Mouse (Mus musculus): ENCODE data around the gene Zfp629. TPM values are rescaled to one million over a fixed set of nuclear protein-coding genes. Genes with fewer than 3 reads are reported as not detected.
A peak's percentile ranks its signal among the peaks of the same experiment; 100 is the strongest.

Gene Zfp629
- total RNA-seq, 2 experiments from 2014 or later, result 25.1 to 31.8 TPM

- peak; percentile 85 to 88 for DNase-seq (ENCODE audit: low spot score in 2 of 2)
These were observed 42.6 kb downstream of the Zfp629 start, which contains the start of gene Phkg2 for GRCm38 (mm10) chr7:127572895-127573471. Phkg2 (plus strand) TSS chr7:127573340.

DNA sequence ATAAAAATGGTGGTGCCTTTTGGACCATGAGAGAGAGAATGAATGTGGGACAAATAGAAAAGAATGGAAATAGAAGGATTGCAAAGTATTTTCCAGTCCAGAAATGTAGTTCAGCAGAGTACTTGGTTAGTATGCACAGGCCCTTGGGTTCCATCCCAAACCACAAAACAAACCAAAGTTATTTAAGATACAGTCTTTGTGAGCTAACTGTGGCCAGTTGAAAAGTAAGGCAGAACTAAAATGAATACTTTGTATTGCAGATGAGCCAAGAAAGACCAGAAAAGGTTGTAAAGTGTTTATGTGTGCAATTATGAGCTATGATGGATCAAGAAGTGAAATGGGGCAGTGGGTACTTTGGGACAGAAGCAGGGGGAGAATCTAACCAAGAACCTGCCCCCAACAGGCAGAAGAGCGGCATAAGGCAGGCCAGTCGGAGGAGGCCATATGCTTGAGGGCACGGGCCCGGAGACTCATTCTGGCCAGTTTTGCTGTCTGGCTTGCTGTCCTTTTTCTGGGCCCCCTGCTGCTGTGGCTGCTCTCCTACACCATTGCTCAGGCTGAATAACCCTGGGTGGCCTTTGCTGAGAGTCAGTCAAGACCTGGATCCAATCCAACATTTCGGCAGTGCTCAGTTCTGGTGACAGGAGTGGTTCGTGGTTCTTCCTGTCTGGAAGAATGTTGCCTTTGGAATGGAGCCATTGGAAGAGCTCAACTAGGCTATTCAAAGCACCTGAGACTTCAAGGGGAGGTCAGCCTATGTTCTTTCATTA, 51.0 kb downstream of the Zfp629 start:
- DNase-seq (ENCODE audit: low spot score in 2 of 2), result no peak

DNA sequence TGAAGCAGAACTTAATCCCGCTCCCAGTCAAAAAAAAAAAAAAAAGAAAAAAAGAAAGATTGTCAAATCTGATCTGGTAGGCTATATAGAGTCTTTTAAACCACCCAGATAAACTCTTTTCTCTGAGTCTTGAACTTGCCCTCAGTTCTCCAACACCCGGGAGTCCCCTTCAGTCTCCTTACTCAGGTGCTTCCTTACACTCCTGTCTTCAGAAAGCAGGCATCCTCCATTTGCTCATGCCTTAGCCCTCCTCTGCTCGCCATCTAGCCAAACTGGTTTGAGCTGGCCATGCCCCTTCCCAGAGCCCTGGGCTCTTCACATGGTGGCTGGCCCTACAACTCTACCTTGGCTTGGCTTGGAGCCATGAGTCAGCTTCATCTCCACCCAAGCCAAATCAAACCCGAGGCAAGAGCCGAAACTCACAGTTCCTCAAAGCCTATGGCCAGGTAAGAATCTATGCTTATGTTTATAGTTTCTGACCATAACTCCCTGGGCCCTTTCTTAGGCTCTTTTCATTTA, 54.2 kb downstream of the Zfp629 start, which contains the start of gene Tmem265:
Tmem265 (plus strand) TSS at position 51 of the 519 bp plus-strand sequence.
- DNase-seq (ENCODE audit: low spot score in 2 of 2), result no peak

- DNase-seq (ENCODE audit: low spot score in 2 of 2), result no peak
These were observed 55.0 kb downstream of the Zfp629 start for GRCm38 (mm10) chr7:127560580-127560979.

Other genes starting within 250 kb of the Zfp629 start
- 1 to 10 TPM; 7.3 to 7.5 TPM for gene Zfp747, start 239.7 kb downstream of the Zfp629 start, total RNA-seq (2021)
- gene 9130019O22Rik, start 228.6 kb downstream of the Zfp629 start, total RNA-seq (2021), result 1 to 10 TPM; 3.3 TPM
- gene E430018J23Rik, start 222.2 kb downstream of the Zfp629 start, total RNA-seq (2021), result 1 to 10 TPM; 5.4 to 6.4 TPM
- gene Zfp764, start 209.0 kb downstream of the Zfp629 start, total RNA-seq (2021), result 1 to 10 TPM; 4.1 to 4.4 TPM
- 10 to 100 TPM; 10.0 to 11.7 TPM for gene Zfp688, start 193.7 kb downstream of the Zfp629 start, total RNA-seq (2021)
- gene Zfp689, start 166.6 kb downstream of the Zfp629 start, total RNA-seq (2021), result 1 to 10 TPM; 7.5 to 7.7 TPM
- gene Prr14, start 156.2 kb downstream of the Zfp629 start, total RNA-seq (2021), result 10 to 100 TPM; 31.6 to 34.8 TPM
- gene Fbrs, start 136.6 kb downstream of the Zfp629 start, total RNA-seq (2021), result 10 to 100 TPM; 60.0 to 63.1 TPM
- gene Srcap, start 103.8 kb downstream of the Zfp629 start, total RNA-seq (2021), result 100 to 1,000 TPM; 109 to 111 TPM
- 10 to 100 TPM; 11.2 to 19.2 TPM for gene Gm42715, start 96.2 kb downstream of the Zfp629 start, total RNA-seq (2021)
- 1 to 10 TPM in 1 of 2 experiments, under 1 TPM in 1; 0.80 to 2.4 TPM for gene Tmem265, start 54.4 kb downstream of the Zfp629 start, total RNA-seq (2021)
- 10 to 100 TPM; 69.4 to 76.3 TPM for gene Phkg2, start 42.5 kb downstream of the Zfp629 start, total RNA-seq (2021)
- gene Ccdc189, start 27.2 kb downstream of the Zfp629 start, total RNA-seq (2021), result 10 to 100 TPM; 10.5 to 11.2 TPM
- gene Rnf40, start 27.0 kb downstream of the Zfp629 start, total RNA-seq (2021), result 10 to 100 TPM; 70.6 to 71.3 TPM
- 10 to 100 TPM; 38.6 TPM for gene Bcl7c, start 93.1 kb upstream of the Zfp629 start, total RNA-seq (2021)
- 1 to 10 TPM; 4.3 to 5.3 TPM for gene Ctf1, start 96.9 kb upstream of the Zfp629 start, total RNA-seq (2021)
- gene Ctf2, start 116.4 kb upstream of the Zfp629 start, total RNA-seq (2021), result not detected
- gene Fbxl19, start 128.7 kb upstream of the Zfp629 start, total RNA-seq (2021), result 10 to 100 TPM; 86.8 to 92.2 TPM
- gene Orai3, start 154.0 kb upstream of the Zfp629 start, total RNA-seq (2021), result 10 to 100 TPM; 18.5 to 19.1 TPM
- gene Setd1a, start 160.9 kb upstream of the Zfp629 start, total RNA-seq (2021), result 10 to 100 TPM; 35.5 to 40.3 TPM
- 1 to 10 TPM; 2.9 to 4.6 TPM for gene Gm49388, start 169.8 kb upstream of the Zfp629 start, total RNA-seq (2021)
- 1 to 10 TPM; 4.8 to 5.1 TPM for gene Hsd3b7, start 184.8 kb upstream of the Zfp629 start, total RNA-seq (2021)
- gene Stx4a, start 208.5 kb upstream of the Zfp629 start, total RNA-seq (2021), result 10 to 100 TPM; 46.9 to 53.6 TPM
- gene Stx1b, start 208.8 kb upstream of the Zfp629 start, total RNA-seq (2021), result 100 to 1,000 TPM; 292 to 296 TPM